Comparison of ENCODE assay signal across 20 mouse cellular contexts in genomic region chr8:61344435-61344834, GRCm38 (mm10).
DNase-seq lines count a peak whose midpoint lies in the region; ATAC-seq and TF ChIP-seq lines count a peak whose summit lies in the region.
"Had no signal": no experiment of that assay in that cellular context is flagged by ENCODE, and none has a peak within 500 bp of the region (broad histone marks: within the 10 kb centered on the region; RNA-seq: fewer than 3 reads in every experiment).

No protein-coding gene starts in this region.

- no peaks in the 10 kb centered on the region for H3K27me3 ChIP-seq in midbrain, embryonic 11.5 days (ENCODE audit: control insufficient read depth, insufficient read depth, low read length)
- H3K27me3 ChIP-seq in midbrain, embryonic 10.5 days (ENCODE audit: low read depth, poor library complexity, severe bottlenecking) = no peaks in the 10 kb centered on the region
- no peaks in the 10 kb centered on the region for H3K27me3 ChIP-seq in MEL (ENCODE audit: control insufficient read depth in 1 of 2, insufficient read depth in 2 of 2, low read length in 2 of 2)
- H3K27me3 ChIP-seq: CH12.LX, Patski had no signal

- no peak overlapping the region for H3K27ac ChIP-seq in midbrain, embryonic 11.5 days (ENCODE audit: low read depth, low read length)
- no peak overlapping the region for H3K27ac ChIP-seq in midbrain, embryonic 10.5 days (replicated peaks)
- H3K27ac ChIP-seq in MEL (ENCODE audit: control insufficient read depth, low read depth, low read length) = 0 out of 2 replicates have a peak overlapping the region, but pooled peaks have one; percentile 9

- no peak overlapping the region for H3K4me2 ChIP-seq in midbrain, embryonic 11.5 days

- H3K36me3 ChIP-seq in midbrain, embryonic 11.5 days (ENCODE audit: control insufficient read depth, insufficient read depth, low read length) = no peaks in the 10 kb centered on the region
- H3K36me3 ChIP-seq in midbrain, embryonic 10.5 days = peaks cover 20% of the 10 kb centered on the region
- peaks cover 0 to 9% of the 10 kb centered on the region in 2 experiments; a peak in 2 of 4 replicates for H3K36me3 ChIP-seq in MEL (ENCODE audit: control insufficient read depth in 1 of 2, insufficient read depth in 2 of 2, low read length in 2 of 2)

- no peaks in the 10 kb centered on the region for H3K79me2 ChIP-seq in MEL (ENCODE audit: control insufficient read depth, insufficient read depth, low read length, poor library complexity)

- no peak for TF ChIP-seq POLR2A in MEL (IDR thresholded peaks at IDR 0.05; ENCODE audit: control insufficient read depth in 1 of 2, insufficient read depth in 1 of 2, low read depth in 1 of 2, low read length in 2 of 2, poor library complexity in 1 of 2)

- WGBS in midbrain, embryonic 11.5 days = 89% methylated on average over 2 of the region's 2 CpGs
- WGBS in midbrain, embryonic 10.5 days = 93% methylated on average over 2 of the region's 2 CpGs

- no peak for TF ChIP-seq CTCF in MEL (IDR thresholded peaks at IDR 0.05 in 2 of 3, conservative IDR thresholded peaks at IDR 0.05 in 1 of 3; ENCODE audit: control insufficient read depth in 1 of 3, insufficient read depth in 1 of 3, low read depth in 2 of 3, low read length in 3 of 3, poor library complexity in 1 of 3, severe bottlenecking in 1 of 3)

- no peak overlapping the region for H3K9ac ChIP-seq in midbrain, embryonic 11.5 days (ENCODE audit: low read length)
- H3K9ac ChIP-seq in MEL (ENCODE audit: control insufficient read depth, low read depth, low read length, poor library complexity, severe bottlenecking) = no peak overlapping the region

- TF ChIP-seq EP300 in MEL (IDR thresholded peaks at IDR 0.05; ENCODE audit: low read depth in 1 of 2, low read length in 2 of 2) = peak; percentile 68 to 70; a peak in 3 of 4 replicates

- DNase-seq in midbrain, embryonic 11.5 days (ENCODE audit: low spot score, missing footprints) = peak; percentile 19
- no peak for DNase-seq in midbrain, embryonic 10.5 days (ENCODE audit: low spot score)
- DNase-seq in MEL (ENCODE audit: low read depth, low spot score) = peak; percentile 54
- no peak for DNase-seq in heart, adult 8-10 months (ENCODE audit: low spot score)
- DNase-seq: adrenal gland, adult 2 months; adrenal gland, adult 8-10 months; adrenal gland, postnatal 10 days; adrenal gland, postnatal 14 days; adrenal gland, postnatal 25 days; adrenal gland, postnatal 36 days; B cell, adult 2 months; cerebellum, adult 11 months; cerebellum, adult 11-12 months; cerebellum, adult 18-20 months; cerebellum, adult 2 months had no signal

- no peak for TF ChIP-seq RAD21 in MEL (IDR thresholded peaks at IDR 0.05; ENCODE audit: low read depth, low read length)

- H3K9me3 ChIP-seq in midbrain, embryonic 11.5 days (ENCODE audit: control insufficient read depth, low read length) = no peaks in the 10 kb centered on the region
- H3K9me3 ChIP-seq in midbrain, embryonic 10.5 days (replicated peaks) = 0 out of 2 replicates have a peak, but pooled peaks cover 3% of the 10 kb centered on the region
- H3K9me3 ChIP-seq in MEL (replicated peaks; ENCODE audit: insufficient read depth, low read length) = no peaks in the 10 kb centered on the region
- H3K9me3 ChIP-seq: G1E had no signal

- no peak overlapping the region for H3K4me3 ChIP-seq in midbrain, embryonic 11.5 days (ENCODE audit: low read depth, low read length)
- H3K4me3 ChIP-seq in midbrain, embryonic 10.5 days = no peak overlapping the region
- H3K4me3 ChIP-seq in MEL (ENCODE audit: control insufficient read depth in 1 of 2, insufficient read depth in 1 of 2, low read depth in 2 of 2, low read length in 2 of 2) = no peak overlapping the region

- peaks cover 5% of the 10 kb centered on the region; the same call in 1 of the 2 replicates for H3K4me1 ChIP-seq in midbrain, embryonic 11.5 days (ENCODE audit: control insufficient read depth, insufficient read depth, low read length)
- peaks cover 36% of the 10 kb centered on the region for H3K4me1 ChIP-seq in midbrain, embryonic 10.5 days
- peaks cover 4 to 8% of the 10 kb centered on the region in 2 experiments; a peak in 2 of 4 replicates for H3K4me1 ChIP-seq in MEL (ENCODE audit: control insufficient read depth in 1 of 2, insufficient read depth in 2 of 2, low read length in 2 of 2)

- no peak for ATAC-seq in midbrain, embryonic 11.5 days (ENCODE audit: low FRiP score)
- ATAC-seq: activated CD4-positive, CD25-positive, alpha-beta regulatory T cell, adult 4 months; CD4-positive, CD25-positive, alpha-beta regulatory T cell, adult 4 months; Patski had no signal

TF ChIP-seq in MEL, 35 proteins besides CTCF, POLR2A, EP300 and RAD21:
- no peak for TF ChIP-seq POLR2AphosphoS2 (IDR thresholded peaks at IDR 0.05; ENCODE audit: low read length)
- TF ChIP-seq TCF12 (IDR thresholded peaks at IDR 0.05; ENCODE audit: low read depth, low read length) = peak; percentile 65
- no peak for TF ChIP-seq RCOR1 (IDR thresholded peaks at IDR 0.05; ENCODE audit: low read depth, low read length)
- TF ChIP-seq SMC3 (IDR thresholded peaks at IDR 0.05; ENCODE audit: low read depth, low read length) = no peak
- 0 out of 2 replicates have a peak, but pooled peaks have one; percentile 42 for TF ChIP-seq MYC (IDR thresholded peaks at IDR 0.05; ENCODE audit: low read depth, low read length)
- TF ChIP-seq TAL1 (IDR thresholded peaks at IDR 0.05; ENCODE audit: low read length) = 0 out of 2 replicates have a peak, but pooled peaks have one; percentile 26
- peak; percentile 76 for TF ChIP-seq GATA1 (IDR thresholded peaks at IDR 0.05; ENCODE audit: low read depth, low read length)
- TF ChIP-seq UBTF (IDR thresholded peaks at IDR 0.05; ENCODE audit: borderline replicate concordance, insufficient read depth, low read depth, low read length) = no peak
- no peak for TF ChIP-seq MEF2A (IDR thresholded peaks at IDR 0.05; ENCODE audit: extremely low read depth, insufficient replicate concordance, low read depth, low read length, poor library complexity, severe bottlenecking)
- no peak for TF ChIP-seq MAZ (IDR thresholded peaks at IDR 0.05; ENCODE audit: low read depth, low read length)
- TF ChIP-seq ZKSCAN1 (IDR thresholded peaks at IDR 0.05; ENCODE audit: low read depth, low read length) = no peak
TF ChIP-seq in MEL: peak in this region for 4.

Comparison
In these comparisons a context has a peak if more than half of its experiments do, and no peak if none do; other contexts are left out.
1. DNase-seq: peak in midbrain, embryonic 11.5 days (single experiment) and MEL (single experiment); none in midbrain, embryonic 10.5 days (single experiment) and heart, adult 8-10 months (single experiment).